Mouse (Mus musculus): ENCODE data around the gene Akr1cl. TPM values are rescaled to one million over a fixed set of nuclear protein-coding genes. Genes with fewer than 3 reads are reported as not detected.

The Akr1cl gene
- polyA plus RNA-seq, 1 experiment, result not detected

GRCm38 (mm10) chr1:65048781-65049180 is 16.2 kb upstream of the Akr1cl start:
- no peak overlapping the region for H3K4me3 ChIP-seq (ENCODE audit: insufficient read depth, low read length)
- no peaks in the 10 kb centered on the region for H3K4me1 ChIP-seq (ENCODE audit: control insufficient read depth, insufficient read depth, low read length)
- no peak for TF ChIP-seq POLR2A (IDR thresholded peaks at IDR 0.05; ENCODE audit: extremely low read depth, insufficient read depth, low read length)
- TF ChIP-seq CTCF (IDR thresholded peaks at IDR 0.05; ENCODE audit: extremely low read depth, insufficient read depth, low read length), result no peak
- no peak overlapping the region for H3K27ac ChIP-seq (ENCODE audit: insufficient read depth, low read length)

- H3K27ac ChIP-seq (ENCODE audit: insufficient read depth, low read length), result no peak overlapping the region
- no peak overlapping the region; the same call in 1 of the 2 replicates for H3K4me3 ChIP-seq (ENCODE audit: insufficient read depth, low read length)
- TF ChIP-seq POLR2A (IDR thresholded peaks at IDR 0.05; ENCODE audit: extremely low read depth, insufficient read depth, low read length) (no peak), CTCF (IDR thresholded peaks at IDR 0.05; ENCODE audit: extremely low read depth, insufficient read depth, low read length) (peak; percentile 51; the same call in 1 of the 2 replicates)
- H3K4me1 ChIP-seq (ENCODE audit: control insufficient read depth, insufficient read depth, low read length), result no peaks in the 10 kb centered on the region
Observed at GRCm38 (mm10) chr1:65046401-65047109, 14.0 kb upstream of the Akr1cl start.

- TF ChIP-seq POLR2A (IDR thresholded peaks at IDR 0.05; ENCODE audit: extremely low read depth, insufficient read depth, low read length) (no peak), CTCF (IDR thresholded peaks at IDR 0.05; ENCODE audit: extremely low read depth, insufficient read depth, low read length) (no peak)
Observed at GRCm38 (mm10) chr1:65043433-65043832, 10.9 kb upstream of the Akr1cl start.

GRCm38 (mm10) chr1:65041837-65042236 is 9.3 kb upstream of the Akr1cl start:
- Histone ChIP-seq H3K27ac (ENCODE audit: insufficient read depth, low read length) (no peak overlapping the region), H3K4me1 (ENCODE audit: control insufficient read depth, insufficient read depth, low read length) (no peaks in the 10 kb centered on the region), H3K4me3 (ENCODE audit: insufficient read depth, low read length) (no peak overlapping the region)
- TF ChIP-seq CTCF (IDR thresholded peaks at IDR 0.05; ENCODE audit: extremely low read depth, insufficient read depth, low read length) (no peak), POLR2A (IDR thresholded peaks at IDR 0.05; ENCODE audit: extremely low read depth, insufficient read depth, low read length) (no peak)

More at GRCm38 (mm10) chr1:65043433-65043832, 10.9 kb upstream of the Akr1cl start:
- no peaks in the 10 kb centered on the region for H3K4me1 ChIP-seq (ENCODE audit: control insufficient read depth, insufficient read depth, low read length)
- no peak overlapping the region for H3K4me3 ChIP-seq (ENCODE audit: insufficient read depth, low read length)
- no peak overlapping the region for H3K27ac ChIP-seq (ENCODE audit: insufficient read depth, low read length)

GRCm38 (mm10) chr1:65040806-65041205 is 8.2 kb upstream of the Akr1cl start:
- Histone ChIP-seq H3K4me3 (ENCODE audit: insufficient read depth, low read length) (no peak overlapping the region), H3K27ac (ENCODE audit: insufficient read depth, low read length) (no peak overlapping the region), H3K4me1 (ENCODE audit: control insufficient read depth, insufficient read depth, low read length) (no peaks in the 10 kb centered on the region)
- TF ChIP-seq POLR2A (IDR thresholded peaks at IDR 0.05; ENCODE audit: extremely low read depth, insufficient read depth, low read length) (no peak), CTCF (IDR thresholded peaks at IDR 0.05; ENCODE audit: extremely low read depth, insufficient read depth, low read length) (no peak)

- Histone ChIP-seq H3K4me1 (ENCODE audit: control insufficient read depth, insufficient read depth, low read length) (no peaks in the 10 kb centered on the region), H3K4me3 (ENCODE audit: insufficient read depth, low read length) (no peak overlapping the region), H3K27ac (ENCODE audit: insufficient read depth, low read length) (no peak overlapping the region)
- TF ChIP-seq CTCF (IDR thresholded peaks at IDR 0.05; ENCODE audit: extremely low read depth, insufficient read depth, low read length), result no peak
- TF ChIP-seq POLR2A (IDR thresholded peaks at IDR 0.05; ENCODE audit: extremely low read depth, insufficient read depth, low read length), result no peak
Observed at GRCm38 (mm10) chr1:65039679-65040078, 7.1 kb upstream of the Akr1cl start.

- Histone ChIP-seq H3K27ac (ENCODE audit: insufficient read depth, low read length) (no peak overlapping the region), H3K4me1 (ENCODE audit: control insufficient read depth, insufficient read depth, low read length) (no peaks in the 10 kb centered on the region), H3K4me3 (ENCODE audit: insufficient read depth, low read length) (no peak overlapping the region)
- TF ChIP-seq POLR2A (IDR thresholded peaks at IDR 0.05; ENCODE audit: extremely low read depth, insufficient read depth, low read length), result no peak
- TF ChIP-seq CTCF (IDR thresholded peaks at IDR 0.05; ENCODE audit: extremely low read depth, insufficient read depth, low read length), result no peak
Observed at GRCm38 (mm10) chr1:65037542-65037941, 5.0 kb upstream of the Akr1cl start.

GRCm38 (mm10) chr1:65035513-65035912 is 3.0 kb upstream of the Akr1cl start:
- TF ChIP-seq POLR2A (IDR thresholded peaks at IDR 0.05; ENCODE audit: extremely low read depth, insufficient read depth, low read length), result no peak
- TF ChIP-seq CTCF (IDR thresholded peaks at IDR 0.05; ENCODE audit: extremely low read depth, insufficient read depth, low read length), result no peak
- no peak overlapping the region for H3K4me3 ChIP-seq (ENCODE audit: insufficient read depth, low read length)
- H3K27ac ChIP-seq (ENCODE audit: insufficient read depth, low read length), result no peak overlapping the region
- H3K4me1 ChIP-seq (ENCODE audit: control insufficient read depth, insufficient read depth, low read length), result no peaks in the 10 kb centered on the region

- no peak overlapping the region for H3K27ac ChIP-seq (ENCODE audit: insufficient read depth, low read length)
- no peaks in the 10 kb centered on the region for H3K4me1 ChIP-seq (ENCODE audit: control insufficient read depth, insufficient read depth, low read length)
- H3K4me3 ChIP-seq (ENCODE audit: insufficient read depth, low read length), result no peak overlapping the region
- TF ChIP-seq CTCF (IDR thresholded peaks at IDR 0.05; ENCODE audit: extremely low read depth, insufficient read depth, low read length) (no peak), POLR2A (IDR thresholded peaks at IDR 0.05; ENCODE audit: extremely low read depth, insufficient read depth, low read length) (no peak)
Observed at GRCm38 (mm10) chr1:65028206-65028605, 4.4 kb downstream of the Akr1cl start.

- Histone ChIP-seq H3K4me3 (ENCODE audit: insufficient read depth, low read length) (no peak overlapping the region), H3K27ac (ENCODE audit: insufficient read depth, low read length) (no peak overlapping the region), H3K4me1 (ENCODE audit: control insufficient read depth, insufficient read depth, low read length) (no peaks in the 10 kb centered on the region)
- no peak for TF ChIP-seq CTCF (IDR thresholded peaks at IDR 0.05; ENCODE audit: extremely low read depth, insufficient read depth, low read length)
- TF ChIP-seq POLR2A (IDR thresholded peaks at IDR 0.05; ENCODE audit: extremely low read depth, insufficient read depth, low read length), result no peak
Observed at GRCm38 (mm10) chr1:65012726-65013125, 19.8 kb downstream of the Akr1cl start.
